Mouse (Mus musculus) thymus, postnatal 14 days (tissue): Measurements from ENCODE around the gene Cbr1.
"Not testable (repeated sequence)": the region's sequence is repeated elsewhere in the genome, so short reads cannot be mapped to it uniquely, and the experiment has no call there.

Experiments
- DNase-seq: peaks from one replicate; pipeline ENCODE4 v3.0.0; 2021

Cbr1 gene

DNA sequence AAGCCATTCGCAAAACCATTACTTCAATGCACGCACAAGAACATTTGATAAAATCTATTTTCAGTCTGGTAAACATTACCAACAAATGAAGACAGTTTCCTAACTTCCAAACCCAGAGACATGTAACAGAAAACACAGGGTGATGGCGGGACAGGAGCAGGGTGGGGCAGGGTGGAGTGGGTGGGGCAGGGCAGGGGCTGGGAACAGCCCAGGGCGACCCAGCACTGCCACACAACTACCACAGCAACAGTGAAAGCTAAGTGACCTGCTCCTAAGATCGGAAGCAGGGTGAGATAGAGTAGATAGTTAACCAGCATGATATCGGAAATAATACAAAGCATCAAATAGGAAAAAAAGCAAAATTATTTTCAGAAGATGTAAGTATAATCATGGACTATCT is 6.2 kb upstream of the Cbr1 start:
- no peak for DNase-seq

DNA sequence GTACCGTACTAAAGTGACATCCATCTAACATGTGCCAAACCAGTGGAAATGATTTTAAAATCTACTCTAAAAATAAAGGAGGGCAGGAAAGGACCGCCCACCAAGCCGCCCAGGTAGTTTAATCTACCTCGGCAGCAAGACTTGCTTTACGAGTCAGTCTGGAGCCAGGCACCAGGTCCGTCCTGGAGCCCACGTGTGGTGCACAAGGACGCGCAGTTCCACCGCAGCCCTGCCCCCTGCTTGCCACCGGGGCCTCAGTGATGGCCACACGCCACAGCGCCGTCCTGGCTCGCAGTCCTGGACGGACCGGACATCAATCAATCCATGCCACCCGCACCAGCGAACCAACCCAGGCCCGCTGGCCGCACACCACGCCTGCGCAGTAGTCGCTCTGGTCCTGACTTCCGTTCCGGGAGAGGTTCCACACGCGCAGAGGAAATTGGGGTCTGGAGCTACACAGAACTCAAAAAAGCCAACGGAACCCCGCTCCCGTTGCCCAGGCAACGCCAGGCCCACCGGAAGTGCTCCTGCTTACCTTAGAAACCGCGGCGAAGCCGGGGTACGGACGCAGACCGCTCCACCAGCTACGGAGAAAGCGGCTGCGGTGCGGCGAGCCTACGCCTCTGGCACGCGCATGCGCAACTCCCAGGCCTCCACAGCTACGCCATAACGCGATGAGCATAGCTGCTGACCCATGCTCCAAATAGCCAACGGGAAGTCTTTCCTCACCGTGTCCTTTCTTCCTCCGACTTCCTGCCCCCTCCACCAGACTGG is 2.0 kb upstream of the Cbr1 start, which contains the start of gene Setd4:
Gene Setd4 (minus strand): TSS at position 625 of the 774 bp plus-strand sequence.
- peak; percentile 87 for DNase-seq

DNA sequence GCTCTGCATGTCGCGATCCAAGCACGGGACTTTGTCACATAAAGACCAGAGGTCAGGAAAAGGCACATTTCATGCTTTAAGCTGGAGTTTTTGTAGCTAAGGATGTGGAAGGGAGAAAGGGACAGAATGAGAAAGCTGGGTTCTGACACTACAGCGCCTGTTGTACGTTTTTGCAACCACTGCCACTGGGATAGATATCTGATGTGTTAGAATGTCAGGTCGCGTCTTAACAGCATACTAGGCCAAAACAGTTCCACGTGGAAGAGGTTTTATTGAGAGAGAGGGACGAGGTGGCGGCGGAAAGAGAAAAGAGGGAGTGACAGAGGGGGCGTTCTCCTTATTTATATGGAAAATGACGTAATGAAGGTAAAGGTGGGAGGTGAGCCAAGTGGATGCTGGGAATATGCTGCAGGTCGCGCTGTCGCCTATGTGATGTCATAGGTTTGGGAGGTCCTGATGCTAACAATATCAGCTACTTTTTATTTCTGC is 1.1 kb upstream of the Cbr1 start:
- DNase-seq: no peak

DNA sequence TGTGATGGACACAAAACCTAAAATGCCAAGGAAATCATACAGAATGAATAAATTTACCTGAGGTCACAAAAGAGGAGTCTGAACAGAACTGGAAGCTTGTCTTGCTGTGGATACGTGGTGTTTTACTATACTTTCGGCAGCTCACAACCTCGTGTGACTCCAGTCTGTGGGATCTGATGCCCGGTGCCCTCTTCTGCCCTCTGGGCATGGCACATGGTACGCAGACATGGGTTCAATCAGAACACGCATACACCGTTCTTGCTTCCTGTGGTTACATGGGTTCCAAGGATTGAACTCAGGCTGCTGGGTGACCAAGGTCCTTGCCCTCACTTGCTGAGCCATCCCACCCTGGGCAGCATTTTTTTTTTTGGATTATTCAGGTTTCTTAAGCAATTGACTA is 493 bp downstream of the Cbr1 start:
- no peak for DNase-seq

DNA sequence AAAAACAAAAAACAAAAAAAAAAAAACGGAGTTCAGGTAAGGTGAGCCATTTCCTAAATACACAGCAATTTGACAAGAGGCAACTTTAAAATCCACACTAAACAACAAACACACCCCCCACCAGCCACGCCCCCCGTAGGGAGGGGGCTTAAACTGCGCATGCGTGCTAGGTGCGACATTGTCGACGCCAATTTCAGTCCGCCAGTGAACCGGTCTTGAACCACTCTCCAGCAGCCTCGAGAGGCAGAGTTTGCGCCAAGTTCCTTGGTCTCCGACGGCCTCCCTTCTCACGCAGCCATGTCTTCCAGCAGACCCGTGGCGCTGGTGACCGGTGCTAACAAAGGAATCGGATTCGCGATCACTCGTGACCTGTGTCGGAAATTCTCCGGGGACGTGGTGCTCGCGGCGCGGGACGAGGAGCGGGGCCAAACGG is 2.0 kb downstream of the Cbr1 start:
- DNase-seq: peak; percentile 93

DNA sequence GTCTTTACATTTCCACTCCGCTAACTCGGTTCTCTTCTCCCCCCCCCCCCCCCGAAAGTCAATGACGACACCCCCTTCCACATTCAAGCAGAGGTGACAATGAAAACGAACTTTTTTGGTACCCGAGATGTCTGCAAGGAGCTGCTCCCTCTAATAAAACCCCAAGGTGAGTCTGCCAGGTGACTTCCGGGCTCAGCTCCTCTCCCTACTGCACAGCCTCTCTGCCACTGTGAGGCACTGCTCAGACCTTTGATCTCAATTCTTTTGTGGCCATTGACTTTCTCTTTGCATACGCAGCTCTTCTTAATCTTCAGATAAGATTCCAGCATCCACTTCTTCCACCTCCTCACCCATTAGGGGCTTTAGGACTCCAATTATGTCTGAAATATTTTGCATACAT is 3.1 kb downstream of the Cbr1 start:
- no peak for DNase-seq

DNA sequence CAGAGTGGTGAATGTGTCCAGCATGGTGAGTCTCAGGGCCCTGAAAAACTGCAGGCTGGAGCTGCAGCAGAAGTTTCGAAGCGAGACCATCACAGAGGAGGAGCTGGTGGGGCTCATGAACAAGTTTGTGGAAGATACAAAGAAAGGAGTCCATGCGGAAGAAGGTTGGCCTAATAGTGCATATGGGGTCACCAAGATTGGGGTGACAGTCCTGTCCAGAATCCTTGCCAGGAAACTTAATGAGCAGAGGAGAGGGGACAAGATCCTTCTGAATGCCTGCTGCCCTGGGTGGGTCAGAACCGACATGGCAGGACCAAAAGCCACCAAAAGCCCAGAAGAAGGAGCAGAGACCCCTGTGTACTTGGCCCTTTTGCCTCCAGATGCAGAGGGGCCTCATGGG is 4.1 kb downstream of the Cbr1 start:
- DNase-seq: no peak

DNA sequence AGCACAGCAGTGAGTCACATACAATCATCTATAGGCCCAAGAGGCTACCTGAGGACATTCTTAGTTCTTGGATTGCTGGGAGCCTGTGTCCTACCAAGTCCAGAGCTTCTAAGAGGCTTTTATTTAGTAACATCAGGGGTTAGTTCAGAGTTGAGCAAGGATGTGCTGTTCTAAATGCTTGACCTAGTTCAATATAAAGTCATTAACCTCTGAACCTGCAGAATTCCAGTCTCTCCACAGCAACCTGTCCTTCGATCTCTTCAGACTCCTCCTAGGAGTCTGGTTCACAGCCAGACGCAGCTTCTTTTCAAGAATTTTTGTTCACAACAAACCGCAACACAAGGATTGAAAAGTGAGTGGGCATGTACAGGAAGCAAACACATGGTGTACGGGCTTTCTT is 5.3 kb downstream of the Cbr1 start:
- no peak for DNase-seq

DNA sequence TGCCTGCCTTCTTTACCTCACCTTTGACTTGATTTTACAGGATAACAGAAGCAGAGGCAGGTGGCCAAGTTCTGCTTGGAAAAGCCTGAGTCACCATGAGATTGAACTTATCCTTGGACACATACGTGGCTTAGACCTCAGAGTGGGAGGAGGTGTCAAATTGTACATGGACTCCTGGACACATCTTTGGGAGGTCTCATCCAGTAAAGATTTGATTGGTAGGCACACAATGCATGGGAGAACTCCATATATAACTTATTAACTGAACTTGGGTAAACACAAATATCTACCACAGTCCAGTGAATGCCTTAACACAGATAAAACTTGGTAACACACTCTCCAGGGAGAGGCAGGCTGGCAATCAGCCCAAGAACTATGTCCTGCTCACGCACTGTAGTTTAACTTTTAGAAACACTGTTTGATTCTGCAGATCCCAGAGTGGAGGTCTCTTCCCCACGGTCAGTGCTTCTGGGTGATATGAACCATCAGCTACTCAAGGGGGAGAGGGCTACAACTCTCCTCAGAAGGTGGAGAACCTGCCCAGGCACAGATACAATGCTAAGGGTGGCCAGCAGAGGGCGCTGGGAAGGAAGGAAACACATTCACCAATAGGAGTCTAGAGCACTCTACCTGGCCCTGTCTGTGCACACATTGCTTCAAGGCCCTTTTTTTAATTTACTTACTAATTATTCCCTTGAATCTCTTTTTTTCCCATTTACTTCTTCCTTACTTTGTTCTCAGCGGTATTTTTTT is 9.6 kb downstream of the Cbr1 start:
- peak; percentile 85 for DNase-seq

DNA sequence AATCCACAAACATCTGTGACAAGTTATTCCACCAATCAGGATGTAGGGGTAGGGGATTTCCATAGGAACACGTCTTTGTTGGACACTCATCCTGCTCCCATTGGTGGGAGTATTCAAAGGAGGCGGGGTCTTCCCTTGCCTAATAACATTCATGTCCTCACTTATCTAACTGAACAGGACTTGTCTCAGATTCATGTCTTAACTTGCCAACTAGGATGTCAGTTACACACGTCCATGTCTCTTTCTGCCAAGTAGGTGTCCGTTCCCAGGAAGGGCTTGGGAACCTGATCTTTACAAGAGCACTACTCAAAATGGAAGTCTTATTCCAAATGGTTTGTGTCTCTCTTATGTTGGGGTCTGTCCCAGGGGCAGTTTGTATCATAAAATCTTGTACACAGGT is 18.1 kb downstream of the Cbr1 start:
- DNase-seq: not testable (repeated sequence)

DNA sequence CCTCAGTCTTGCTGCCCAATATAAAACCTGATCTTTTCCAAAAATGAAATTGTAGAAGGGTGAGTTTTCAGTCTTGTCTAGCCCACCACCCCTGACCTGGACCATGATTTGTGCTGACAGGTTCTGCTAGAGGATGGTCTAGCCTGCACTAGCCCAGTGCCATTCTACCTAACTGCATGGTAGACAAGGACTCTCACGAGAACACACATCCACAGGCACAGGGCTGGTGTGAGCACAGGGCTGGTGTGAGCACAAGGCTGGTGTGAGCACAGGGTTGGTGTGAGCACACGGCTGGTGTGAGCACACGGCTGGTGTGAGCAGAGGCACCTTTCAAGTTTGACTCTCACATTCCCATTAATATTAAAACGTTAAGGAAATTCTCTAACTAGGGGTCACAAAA is 19.0 kb downstream of the Cbr1 start:
- no peak for DNase-seq

DNA sequence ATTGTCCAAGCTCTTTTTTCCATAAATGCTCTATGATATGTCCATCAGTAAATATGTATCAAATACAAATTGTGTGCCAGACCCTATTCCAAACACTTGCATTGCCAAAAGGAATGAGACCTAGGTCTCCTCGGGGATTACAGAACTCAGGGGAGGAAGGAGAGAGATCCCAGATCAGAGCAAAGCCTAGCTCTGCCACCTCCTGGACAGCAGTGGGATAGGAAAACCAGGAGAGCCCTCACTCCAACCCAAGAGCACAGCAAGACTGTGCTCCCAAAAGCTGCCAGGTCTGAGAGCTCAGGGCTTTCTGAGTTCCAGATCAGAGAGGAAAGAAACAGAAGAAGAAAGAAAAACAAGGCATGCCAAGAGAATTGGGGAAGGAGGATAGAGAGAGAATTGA is 21.1 kb downstream of the Cbr1 start:
- DNase-seq: no peak

DNA sequence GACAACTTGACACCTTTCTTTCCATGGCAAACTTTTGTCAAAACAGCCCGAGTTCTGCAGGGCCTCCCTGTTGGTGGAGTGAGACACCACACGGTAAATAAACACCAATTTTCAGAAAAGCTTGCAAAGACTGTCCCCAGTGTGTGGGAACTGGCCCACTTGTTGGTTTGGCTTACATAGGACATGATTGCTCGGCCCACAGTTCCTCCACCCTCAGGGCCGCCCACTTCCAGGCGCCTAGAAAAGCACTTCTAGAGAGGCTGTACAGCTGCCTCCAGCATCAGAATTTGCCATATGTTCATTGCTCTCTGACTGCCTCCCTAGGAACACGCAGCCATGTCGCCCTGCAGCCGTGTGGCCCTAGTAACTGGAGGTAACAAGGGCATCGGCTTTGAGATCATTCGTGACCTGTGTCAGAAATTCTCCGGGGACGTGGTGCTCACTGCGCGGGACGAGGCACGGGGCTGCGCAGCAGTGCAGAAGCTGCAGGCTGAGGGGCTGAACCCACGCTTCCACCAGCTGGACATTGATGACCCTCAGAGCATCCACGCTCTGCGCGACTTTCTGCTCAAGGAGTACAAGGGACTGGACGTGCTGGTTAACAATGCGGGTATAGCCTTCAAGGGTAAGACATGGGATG is 22.2 kb downstream of the Cbr1 start, which contains the start of gene Gm5678:
Gene Gm5678 (plus strand): TSS at position 337 of the 640 bp plus-strand sequence.
- no peak for DNase-seq

DNA sequence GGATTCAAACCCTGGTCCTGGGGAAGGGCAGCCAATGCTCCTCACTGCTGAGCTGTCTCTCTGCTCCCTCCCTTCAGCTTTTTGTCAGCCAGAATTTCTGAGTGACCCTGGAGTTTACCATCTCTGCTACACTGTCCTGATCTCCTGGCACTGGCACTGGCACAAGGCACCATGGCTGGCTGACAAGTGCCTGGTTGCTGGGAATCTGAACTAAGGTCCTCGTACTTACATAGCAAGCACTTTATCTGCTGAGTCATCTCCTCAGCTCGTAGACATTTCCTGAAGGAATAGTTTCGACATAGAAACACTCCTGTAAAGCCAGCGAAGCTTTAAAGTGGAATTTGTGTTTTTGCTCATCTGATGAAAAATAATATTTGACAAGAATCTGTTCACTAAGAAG is 38.4 kb downstream of the Cbr1 start:
- DNase-seq: no peak

DNA sequence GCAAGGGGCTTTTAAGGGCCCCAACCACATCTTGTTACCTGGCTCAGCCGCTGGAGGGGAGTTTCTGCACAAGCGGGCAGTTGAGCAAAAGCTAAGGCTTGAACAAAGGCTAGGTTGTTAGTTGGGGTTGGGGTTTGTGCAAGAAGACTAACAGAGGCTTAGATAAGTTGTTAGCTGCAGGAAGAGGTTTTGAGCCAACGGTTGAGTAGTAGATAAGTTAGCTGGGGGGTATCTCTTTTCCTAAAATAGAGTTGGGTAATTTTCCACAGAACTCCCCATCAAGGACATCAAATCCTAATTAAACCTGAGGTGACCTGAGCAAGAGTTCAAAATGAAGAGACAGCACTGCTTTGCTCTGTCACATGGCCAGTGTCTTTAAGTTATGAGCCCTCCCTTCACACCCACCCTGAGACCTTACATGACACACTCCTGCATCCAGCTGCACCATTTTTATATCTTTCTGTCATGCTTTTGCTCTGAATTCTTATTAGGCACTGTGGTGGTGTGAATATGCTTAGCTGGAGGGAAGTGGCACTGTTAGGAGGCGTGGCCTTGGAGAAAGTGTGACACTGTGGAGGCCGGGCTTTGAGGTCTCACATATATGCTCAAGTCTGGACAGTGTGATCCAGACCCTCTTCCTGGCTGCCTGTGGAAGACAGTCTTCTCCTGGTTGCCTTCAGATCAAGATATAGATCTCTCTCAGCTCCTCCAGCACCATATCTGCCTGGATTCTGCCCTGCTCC is 43.0 kb downstream of the Cbr1 start:
- no peak for DNase-seq
